Mouse (Mus musculus): ENCODE measurements around the gene Gm21860. TPM values are rescaled to one million over a fixed set of nuclear protein-coding genes. Genes with fewer than 3 reads are reported as not detected.
A peak's percentile ranks its signal among the peaks of the same experiment; 100 is the strongest.
"Not testable (repeated sequence)": the region's sequence is repeated elsewhere in the genome, so short reads cannot be mapped to it uniquely, and the experiment has no call there.

The Gm21860 gene
- polyA plus RNA-seq, 1 experiment from 2014 or later: not detected

DNA sequence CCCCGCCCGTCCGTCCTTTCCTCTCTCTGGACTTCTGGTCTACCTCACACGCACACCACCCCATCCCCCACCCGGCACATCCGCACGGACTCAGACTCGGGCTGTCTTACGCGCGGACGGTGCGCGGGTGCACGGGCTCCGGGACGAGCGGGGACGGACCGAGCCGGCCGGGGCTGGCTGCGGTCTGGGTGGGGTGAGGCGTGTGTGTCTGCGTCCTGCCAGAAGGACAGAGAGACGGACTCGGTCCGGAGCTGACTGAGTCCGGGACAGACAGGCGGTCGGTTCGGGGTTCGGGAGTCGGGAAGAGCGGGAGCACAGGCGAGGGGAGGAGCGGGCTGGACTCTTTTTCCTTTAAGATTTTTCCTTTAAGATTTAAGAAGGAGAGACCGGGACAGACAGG, 13.6 kb downstream of the Gm21860 start:
- not testable (repeated sequence) for H3K4me2 ChIP-seq (ENCODE audit: low read length); H3K27me3 ChIP-seq (ENCODE audit: control insufficient read depth, insufficient read depth, low read depth, low read length); H3K27ac ChIP-seq (ENCODE audit: low read length); H3K4me3 ChIP-seq (ENCODE audit: low read depth, low read length); H3K4me1 ChIP-seq (ENCODE audit: control insufficient read depth, insufficient read depth, low read length); H3K9ac ChIP-seq (ENCODE audit: low read depth, low read length)
- Histone ChIP-seq H3K36me3 (ENCODE audit: control insufficient read depth, insufficient read depth, low read length) (peaks cover 17% of the 10 kb centered on the region), H3K9me3 (replicated peaks; ENCODE audit: control insufficient read depth, low read length, poor library complexity, severe bottlenecking) (peaks cover 40% of the 10 kb centered on the region)
- 75% methylated on average over 38 of the region's 38 CpGs for WGBS
- ATAC-seq: peak; percentile 63

DNA sequence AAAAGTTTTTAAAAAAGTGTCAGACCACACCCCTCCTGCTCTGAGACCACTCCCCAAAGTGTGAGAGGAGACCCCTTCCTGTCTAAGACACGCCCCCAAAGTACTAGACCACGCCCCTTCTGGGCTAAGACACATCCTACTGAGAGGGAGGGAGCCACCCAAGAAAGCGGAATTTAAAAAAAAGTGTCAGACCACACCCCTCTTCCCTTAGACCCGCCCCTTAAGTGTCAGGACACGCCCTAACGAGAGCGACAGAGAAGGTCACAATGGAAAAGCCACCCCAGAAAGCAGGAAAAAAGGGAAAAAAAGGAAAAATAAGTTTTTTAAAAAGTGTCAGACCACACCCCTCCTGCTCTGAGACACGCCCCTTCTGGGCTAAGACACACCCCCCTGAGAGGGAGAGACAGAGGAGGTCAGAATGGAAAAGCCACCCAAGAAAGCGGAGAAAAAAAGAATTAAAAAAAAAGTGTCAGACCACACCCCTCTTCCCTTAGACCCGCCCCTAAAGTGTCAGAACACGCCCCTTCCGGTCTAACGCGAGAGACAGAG, 14.5 kb downstream of the Gm21860 start:
- no peak overlapping the region for H3K4me3 ChIP-seq (ENCODE audit: low read depth, low read length)
- no peak overlapping the region for H3K27ac ChIP-seq (ENCODE audit: low read length)
- no peak overlapping the region for H3K4me2 ChIP-seq (ENCODE audit: low read length)
- peaks cover 17% of the 10 kb centered on the region for H3K36me3 ChIP-seq (ENCODE audit: control insufficient read depth, insufficient read depth, low read length)
- no peaks in the 10 kb centered on the region for H3K4me1 ChIP-seq (ENCODE audit: control insufficient read depth, insufficient read depth, low read length)
- H3K27me3 ChIP-seq (ENCODE audit: control insufficient read depth, insufficient read depth, low read depth, low read length): no peaks in the 10 kb centered on the region
- ATAC-seq: no peak
- H3K9ac ChIP-seq (ENCODE audit: low read depth, low read length): no peak overlapping the region
- peaks cover 40% of the 10 kb centered on the region for H3K9me3 ChIP-seq (replicated peaks; ENCODE audit: control insufficient read depth, low read length, poor library complexity, severe bottlenecking)
- 47% methylated on average over 14 of the region's 14 CpGs for WGBS

DNA sequence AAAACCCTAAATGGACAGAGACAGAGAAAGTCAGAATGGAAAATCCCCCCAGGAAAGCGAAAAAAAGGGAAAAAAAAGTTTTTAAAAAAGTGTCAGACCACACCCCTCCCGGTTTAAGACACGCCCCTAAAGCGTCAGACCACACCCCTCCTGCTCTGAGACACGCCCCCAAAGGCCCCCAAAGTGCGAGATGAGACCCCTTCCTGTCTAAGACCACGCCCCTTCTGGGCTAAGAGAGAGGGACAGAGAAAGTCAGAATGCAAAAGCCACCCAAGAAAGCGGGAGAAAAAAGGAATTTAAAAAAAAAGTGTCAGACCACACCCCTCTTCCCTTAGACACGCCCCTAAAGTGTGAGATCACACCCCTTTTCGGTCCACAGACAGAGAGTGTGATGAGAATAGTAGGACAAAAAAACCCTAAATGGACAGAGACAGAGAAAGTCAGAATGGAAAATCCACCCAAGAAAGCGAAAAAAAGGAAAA, 15.0 kb downstream of the Gm21860 start:
- not testable (repeated sequence) for H3K9ac ChIP-seq (ENCODE audit: low read depth, low read length); H3K4me1 ChIP-seq (ENCODE audit: control insufficient read depth, insufficient read depth, low read length); H3K4me3 ChIP-seq (ENCODE audit: low read depth, low read length); ATAC-seq; H3K27me3 ChIP-seq (ENCODE audit: control insufficient read depth, insufficient read depth, low read depth, low read length); H3K27ac ChIP-seq (ENCODE audit: low read length); H3K4me2 ChIP-seq (ENCODE audit: low read length)
- Histone ChIP-seq H3K36me3 (ENCODE audit: control insufficient read depth, insufficient read depth, low read length) (peaks cover 17% of the 10 kb centered on the region), H3K9me3 (replicated peaks; ENCODE audit: control insufficient read depth, low read length, poor library complexity, severe bottlenecking) (peaks cover 40% of the 10 kb centered on the region)
- WGBS: 51% methylated on average over 11 of the region's 11 CpGs

DNA sequence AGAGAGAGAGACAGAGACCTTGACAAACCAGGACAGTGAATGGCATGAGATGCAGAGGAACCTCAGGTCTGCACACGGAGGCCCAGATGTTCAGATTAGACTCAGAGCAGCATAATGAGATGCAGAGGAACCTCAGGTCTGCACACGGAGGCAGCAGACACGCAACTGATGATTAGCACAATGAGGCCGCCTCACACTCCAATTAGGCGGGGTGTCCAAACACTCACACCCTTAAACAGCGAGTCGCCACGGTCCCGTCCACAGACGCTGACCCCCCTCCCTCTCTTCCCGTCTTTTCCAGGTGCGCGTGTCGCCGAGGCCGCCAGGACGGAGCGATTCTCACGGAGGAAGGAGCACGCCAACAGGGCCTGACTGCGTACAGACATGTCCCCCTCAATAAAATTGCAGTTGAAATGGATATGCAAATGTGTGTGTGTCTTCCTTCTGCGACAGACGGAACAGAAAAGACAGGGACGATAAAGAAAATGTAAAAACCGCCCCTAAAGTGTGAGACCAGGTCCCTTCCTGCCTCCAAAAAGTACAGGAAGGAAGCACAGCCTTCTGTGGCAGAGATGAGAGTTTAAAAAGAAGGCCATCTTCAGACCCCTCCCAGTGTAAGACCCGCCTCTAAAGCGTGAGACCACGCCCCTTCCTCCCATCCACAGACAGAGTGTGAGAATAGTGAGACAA, 15.6 kb downstream of the Gm21860 start:
- not testable (repeated sequence) for ATAC-seq; H3K27me3 ChIP-seq (ENCODE audit: control insufficient read depth, insufficient read depth, low read depth, low read length); H3K4me2 ChIP-seq (ENCODE audit: low read length); H3K4me3 ChIP-seq (ENCODE audit: low read depth, low read length); H3K9ac ChIP-seq (ENCODE audit: low read depth, low read length); H3K4me1 ChIP-seq (ENCODE audit: control insufficient read depth, insufficient read depth, low read length); H3K27ac ChIP-seq (ENCODE audit: low read length)
- Histone ChIP-seq H3K9me3 (replicated peaks; ENCODE audit: control insufficient read depth, low read length, poor library complexity, severe bottlenecking) (peaks cover 41% of the 10 kb centered on the region), H3K36me3 (ENCODE audit: control insufficient read depth, insufficient read depth, low read length) (peaks cover 17% of the 10 kb centered on the region)
- WGBS: 75% methylated on average over 28 of the region's 28 CpGs

DNA sequence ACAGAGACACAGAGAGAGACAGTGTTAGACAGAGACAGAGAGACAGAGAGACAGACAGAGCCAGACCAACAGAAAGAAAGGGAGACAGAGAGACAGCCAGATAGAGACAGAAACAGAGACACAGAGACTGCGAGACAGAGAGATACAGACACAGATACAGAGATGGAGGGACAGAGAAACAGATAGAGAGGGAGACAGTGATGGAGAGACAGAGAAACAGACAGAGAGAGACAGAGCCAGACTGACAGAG, 16.3 kb downstream of the Gm21860 start:
- no peak overlapping the region for H3K4me2 ChIP-seq (ENCODE audit: low read length)
- WGBS: 87% methylated on average over 1 of the region's 1 CpGs
- H3K27ac ChIP-seq (ENCODE audit: low read length): no peak overlapping the region
- ATAC-seq: no peak
- H3K9me3 ChIP-seq (replicated peaks; ENCODE audit: control insufficient read depth, low read length, poor library complexity, severe bottlenecking): peaks cover 41% of the 10 kb centered on the region
- H3K9ac ChIP-seq (ENCODE audit: low read depth, low read length): no peak overlapping the region
- H3K36me3 ChIP-seq (ENCODE audit: control insufficient read depth, insufficient read depth, low read length): peaks cover 17% of the 10 kb centered on the region
- H3K4me1 ChIP-seq (ENCODE audit: control insufficient read depth, insufficient read depth, low read length): no peaks in the 10 kb centered on the region
- no peaks in the 10 kb centered on the region for H3K27me3 ChIP-seq (ENCODE audit: control insufficient read depth, insufficient read depth, low read depth, low read length)
- H3K4me3 ChIP-seq (ENCODE audit: low read depth, low read length): no peak overlapping the region

DNA sequence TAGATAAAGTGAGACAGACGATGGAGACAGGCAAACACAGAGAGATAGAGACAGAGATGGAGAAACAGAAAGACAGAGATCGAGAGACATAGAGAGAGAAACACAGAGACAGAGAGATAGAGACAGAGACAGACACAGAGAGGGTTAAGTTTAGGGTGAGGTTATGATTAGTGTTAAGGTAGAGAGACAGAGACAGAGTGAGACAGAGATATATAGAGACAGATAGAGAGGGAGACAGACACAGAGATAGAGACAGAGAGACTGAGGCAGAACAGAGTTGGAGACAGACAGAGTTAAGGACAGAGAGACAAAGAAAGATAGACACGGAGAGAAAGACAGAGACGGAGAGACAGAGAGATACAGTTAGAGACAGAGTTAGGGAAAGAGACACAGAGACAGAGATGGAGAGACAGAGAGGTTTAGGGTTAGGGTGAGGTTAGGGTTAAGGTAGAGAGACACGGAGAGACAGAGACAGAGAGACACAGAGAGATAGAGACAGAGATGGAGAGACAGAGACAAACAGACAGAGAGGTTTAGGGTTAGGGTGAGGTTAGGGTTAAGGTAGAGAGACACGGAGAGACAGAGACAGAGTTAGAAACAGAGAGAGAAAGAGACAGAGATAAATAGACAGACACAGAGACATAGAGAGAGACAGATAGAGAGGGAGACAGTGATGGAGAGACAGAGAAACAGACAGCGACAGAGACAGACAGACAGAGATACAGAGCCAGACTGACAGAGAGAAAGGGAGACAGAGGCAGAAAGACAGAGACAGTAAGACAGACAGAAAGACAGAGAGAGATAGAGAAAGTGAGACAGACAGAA, 16.8 kb downstream of the Gm21860 start:
- no peaks in the 10 kb centered on the region for H3K4me1 ChIP-seq (ENCODE audit: control insufficient read depth, insufficient read depth, low read length)

DNA sequence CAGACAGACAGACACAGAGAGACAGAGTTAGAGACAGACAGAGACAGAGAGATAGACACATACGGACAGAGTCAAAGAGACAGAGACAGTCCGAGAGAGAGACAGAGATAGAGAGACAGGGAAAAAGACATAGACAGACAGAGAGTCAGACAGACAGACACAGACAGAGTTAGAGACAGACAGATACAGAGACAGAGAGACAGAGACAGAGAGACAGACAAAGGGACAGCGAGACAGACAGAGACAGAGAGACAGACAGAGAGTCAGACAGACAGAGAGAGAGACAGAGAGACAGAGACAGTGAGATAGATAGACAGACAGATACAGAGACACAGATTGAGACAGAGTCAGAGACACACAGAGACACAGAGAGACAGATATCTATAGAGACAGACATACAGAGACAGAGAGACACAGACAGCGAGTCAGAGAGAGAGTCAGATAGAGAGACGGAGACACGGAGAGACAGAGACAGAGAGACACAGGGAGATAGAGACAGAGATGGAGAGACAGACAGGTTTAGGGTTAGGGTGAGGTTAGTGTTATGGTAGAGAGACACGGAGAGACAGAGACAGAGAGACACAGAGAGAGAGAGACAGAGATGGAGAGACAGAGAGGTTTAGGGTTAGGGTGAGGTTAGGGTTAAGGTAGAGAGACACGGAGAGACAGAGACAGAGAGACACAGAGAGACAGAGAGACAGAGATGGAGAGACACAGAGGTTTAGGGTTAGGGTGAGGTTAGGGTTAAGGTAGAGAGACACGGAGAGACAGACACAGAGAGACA, 18.2 kb downstream of the Gm21860 start:
- H3K27ac ChIP-seq (ENCODE audit: low read length); H3K4me2 ChIP-seq (ENCODE audit: low read length); ATAC-seq; H3K27me3 ChIP-seq (ENCODE audit: control insufficient read depth, insufficient read depth, low read depth, low read length); H3K9ac ChIP-seq (ENCODE audit: low read depth, low read length); H3K4me3 ChIP-seq (ENCODE audit: low read depth, low read length); H3K4me1 ChIP-seq (ENCODE audit: control insufficient read depth, insufficient read depth, low read length): not testable (repeated sequence)
- Histone ChIP-seq H3K36me3 (ENCODE audit: control insufficient read depth, insufficient read depth, low read length) (peaks cover 10% of the 10 kb centered on the region), H3K9me3 (replicated peaks; ENCODE audit: control insufficient read depth, low read length, poor library complexity, severe bottlenecking) (peaks cover 30% of the 10 kb centered on the region)
- 89% methylated on average over 6 of the region's 9 CpGs for WGBS

More for the DNA sequence above, 16.8 kb downstream of the Gm21860 start:
- H3K4me3 ChIP-seq (ENCODE audit: low read depth, low read length): no peak overlapping the region
- no peaks in the 10 kb centered on the region for H3K27me3 ChIP-seq (ENCODE audit: control insufficient read depth, insufficient read depth, low read depth, low read length)
- ATAC-seq: no peak
- H3K9me3 ChIP-seq (replicated peaks; ENCODE audit: control insufficient read depth, low read length, poor library complexity, severe bottlenecking): peaks cover 40% of the 10 kb centered on the region
- no peak overlapping the region for H3K27ac ChIP-seq (ENCODE audit: low read length)
- peaks cover 17% of the 10 kb centered on the region for H3K36me3 ChIP-seq (ENCODE audit: control insufficient read depth, insufficient read depth, low read length)
- H3K4me2 ChIP-seq (ENCODE audit: low read length): no peak overlapping the region
- no peak overlapping the region for H3K9ac ChIP-seq (ENCODE audit: low read depth, low read length)
- WGBS: 54% methylated on average over 4 of the region's 7 CpGs

DNA sequence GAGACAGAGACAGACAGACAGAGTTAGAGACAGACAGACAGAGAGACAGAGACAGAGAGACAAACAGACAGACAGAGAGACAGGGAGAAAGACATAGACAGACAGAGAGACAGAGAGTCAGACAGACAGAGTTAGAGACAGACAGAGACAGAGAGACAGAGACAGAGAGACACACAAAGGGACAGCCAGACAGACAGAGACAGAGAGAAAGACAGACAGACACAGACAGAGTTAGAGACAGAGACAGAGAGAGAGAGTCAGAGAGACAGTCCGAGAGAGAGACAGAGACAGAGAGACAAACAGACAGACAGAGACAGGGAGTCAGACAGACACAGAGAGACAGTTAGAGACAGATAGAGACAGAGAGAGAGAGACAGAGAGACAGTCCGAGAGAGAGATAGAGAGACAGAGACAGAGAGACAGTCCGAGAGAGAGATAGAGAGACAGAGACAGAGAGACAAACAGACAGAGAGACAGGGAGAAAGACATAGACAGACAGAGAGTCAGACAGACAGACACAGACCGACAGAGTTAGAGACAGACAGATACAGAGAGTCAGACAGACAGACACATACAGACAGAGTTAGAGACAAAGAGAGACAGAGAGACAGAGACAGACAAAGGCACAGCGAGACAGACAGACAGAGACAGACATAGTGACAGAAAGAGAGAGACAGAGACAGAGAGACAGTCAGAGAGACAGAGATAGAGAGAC, 19.3 kb downstream of the Gm21860 start:
- H3K36me3 ChIP-seq (ENCODE audit: control insufficient read depth, insufficient read depth, low read length); H3K27me3 ChIP-seq (ENCODE audit: control insufficient read depth, insufficient read depth, low read depth, low read length); H3K4me1 ChIP-seq (ENCODE audit: control insufficient read depth, insufficient read depth, low read length); H3K27ac ChIP-seq (ENCODE audit: low read length); H3K4me3 ChIP-seq (ENCODE audit: low read depth, low read length); ATAC-seq; H3K9ac ChIP-seq (ENCODE audit: low read depth, low read length); H3K4me2 ChIP-seq (ENCODE audit: low read length): not testable (repeated sequence)
- 81% methylated on average over 5 of the region's 5 CpGs for WGBS
- peaks cover 23% of the 10 kb centered on the region for H3K9me3 ChIP-seq (replicated peaks; ENCODE audit: control insufficient read depth, low read length, poor library complexity, severe bottlenecking)

Measured in midbrain, embryonic 16.5 days (tissue).